Mouse (Mus musculus): ENCODE measurements around the gene Lias. TPM values are rescaled to one million over a fixed set of nuclear protein-coding genes. Genes with fewer than 3 reads are reported as not detected.

Gene Lias
- polyA plus RNA-seq, 1 experiment = 8.4 TPM

GRCm38 (mm10) chr5:65425251-65425650 lies 34.0 kb downstream of the Lias start:
- H3K27me3 ChIP-seq (ENCODE audit: control insufficient read depth, insufficient read depth, low read length) = no peaks in the 10 kb centered on the region
- WGBS = 62% methylated on average over 5 of the region's 5 CpGs
- no peak overlapping the region for H3K4me3 ChIP-seq (ENCODE audit: low read depth, low read length)
- peaks cover 40% of the 10 kb centered on the region; the same call in 1 of the 2 replicates for H3K4me1 ChIP-seq (ENCODE audit: control insufficient read depth, insufficient read depth, insufficient read length, low read length)
- peak overlapping the region; percentile 3; the same call in 1 of the 2 replicates for H3K27ac ChIP-seq (ENCODE audit: insufficient read depth, low read depth, low read length)
- no peak for TF ChIP-seq CTCF (IDR thresholded peaks at IDR 0.05; ENCODE audit: extremely low read depth, insufficient read length, insufficient replicate concordance, low read depth, low read length)
- TF ChIP-seq POLR2A (IDR thresholded peaks at IDR 0.05; ENCODE audit: low read depth, low read length) = no peak
- peaks cover 29% of the 10 kb centered on the region for H3K36me3 ChIP-seq (ENCODE audit: control insufficient read depth, insufficient read depth, low read length)

GRCm38 (mm10) chr5:65428321-65428720 lies 37.0 kb downstream of the Lias start:
- Histone ChIP-seq H3K4me3 (ENCODE audit: low read depth, low read length) (no peak overlapping the region), H3K27ac (ENCODE audit: insufficient read depth, low read depth, low read length) (peak overlapping the region; percentile 62), H3K27me3 (ENCODE audit: control insufficient read depth, insufficient read depth, low read length) (no peaks in the 10 kb centered on the region), H3K36me3 (ENCODE audit: control insufficient read depth, insufficient read depth, low read length) (peaks cover 13% of the 10 kb centered on the region), H3K4me1 (ENCODE audit: control insufficient read depth, insufficient read depth, insufficient read length, low read length) (peaks cover 38% of the 10 kb centered on the region)
- 21% methylated on average over 4 of the region's 4 CpGs for WGBS
- no peak for TF ChIP-seq POLR2A (IDR thresholded peaks at IDR 0.05; ENCODE audit: low read depth, low read length)
- TF ChIP-seq CTCF (IDR thresholded peaks at IDR 0.05; ENCODE audit: extremely low read depth, insufficient read length, insufficient replicate concordance, low read depth, low read length) = no peak

GRCm38 (mm10) chr5:65429441-65429840 lies 38.1 kb downstream of the Lias start:
- Histone ChIP-seq H3K4me3 (ENCODE audit: low read depth, low read length) (no peak overlapping the region), H3K27me3 (ENCODE audit: control insufficient read depth, insufficient read depth, low read length) (no peaks in the 10 kb centered on the region), H3K4me1 (ENCODE audit: control insufficient read depth, insufficient read depth, insufficient read length, low read length) (peaks cover 35% of the 10 kb centered on the region), H3K27ac (ENCODE audit: insufficient read depth, low read depth, low read length) (peak overlapping the region; percentile 59), H3K36me3 (ENCODE audit: control insufficient read depth, insufficient read depth, low read length) (peaks cover 8% of the 10 kb centered on the region)
- TF ChIP-seq CTCF (IDR thresholded peaks at IDR 0.05; ENCODE audit: extremely low read depth, insufficient read length, insufficient replicate concordance, low read depth, low read length) = no peak
- no peak for TF ChIP-seq POLR2A (IDR thresholded peaks at IDR 0.05; ENCODE audit: low read depth, low read length)
- WGBS = 31% methylated on average over 5 of the region's 5 CpGs

- peak overlapping the region; percentile 73 for H3K4me3 ChIP-seq (ENCODE audit: low read depth, low read length)
- no peaks in the 10 kb centered on the region for H3K36me3 ChIP-seq (ENCODE audit: control insufficient read depth, insufficient read depth, low read length)
- no peak overlapping the region for H3K27ac ChIP-seq (ENCODE audit: insufficient read depth, low read depth, low read length)
- no peaks in the 10 kb centered on the region for H3K27me3 ChIP-seq (ENCODE audit: control insufficient read depth, insufficient read depth, low read length)
- H3K4me1 ChIP-seq (ENCODE audit: control insufficient read depth, insufficient read depth, insufficient read length, low read length) = peaks cover 11% of the 10 kb centered on the region
- WGBS = 11% methylated on average over 15 of the region's 15 CpGs
- no peak for TF ChIP-seq POLR2A (IDR thresholded peaks at IDR 0.05; ENCODE audit: low read depth, low read length)
- no peak for TF ChIP-seq CTCF (IDR thresholded peaks at IDR 0.05; ENCODE audit: extremely low read depth, insufficient read length, insufficient replicate concordance, low read depth, low read length)
Measured at GRCm38 (mm10) chr5:65434471-65435362, 43.4 kb downstream of the Lias start.

- peaks cover 6% of the 10 kb centered on the region for H3K4me1 ChIP-seq (ENCODE audit: control insufficient read depth, insufficient read depth, insufficient read length, low read length)
- TF ChIP-seq POLR2A (IDR thresholded peaks at IDR 0.05; ENCODE audit: low read depth, low read length) (peak; percentile 94), CTCF (IDR thresholded peaks at IDR 0.05; ENCODE audit: extremely low read depth, insufficient read length, insufficient replicate concordance, low read depth, low read length) (no peak)
- under 1% methylated on average over 45 of the region's 47 CpGs for WGBS
- peak overlapping the region; percentile 55 for H3K27ac ChIP-seq (ENCODE audit: insufficient read depth, low read depth, low read length)
- H3K27me3 ChIP-seq (ENCODE audit: control insufficient read depth, insufficient read depth, low read length) = no peaks in the 10 kb centered on the region
- H3K36me3 ChIP-seq (ENCODE audit: control insufficient read depth, insufficient read depth, low read length) = no peaks in the 10 kb centered on the region
- H3K4me3 ChIP-seq (ENCODE audit: low read depth, low read length) = peak overlapping the region; percentile 73
Measured at GRCm38 (mm10) chr5:65435363-65435805, 44.1 kb downstream of the Lias start.

- H3K4me1 ChIP-seq (ENCODE audit: control insufficient read depth, insufficient read depth, insufficient read length, low read length) = peaks cover 3% of the 10 kb centered on the region
- H3K27me3 ChIP-seq (ENCODE audit: control insufficient read depth, insufficient read depth, low read length) = no peaks in the 10 kb centered on the region
- WGBS = under 1% methylated on average over 51 of the region's 51 CpGs
- TF ChIP-seq CTCF (IDR thresholded peaks at IDR 0.05; ENCODE audit: extremely low read depth, insufficient read length, insufficient replicate concordance, low read depth, low read length) (no peak), POLR2A (IDR thresholded peaks at IDR 0.05; ENCODE audit: low read depth, low read length) (no peak; the same call in none of the 2 replicates)
- peak within 1 kb of the TSS; percentile 73 for H3K4me3 ChIP-seq (ENCODE audit: low read depth, low read length)
- peak within 1 kb of the TSS; percentile 71 for H3K27ac ChIP-seq (ENCODE audit: insufficient read depth, low read depth, low read length)
- no peaks in the 10 kb centered on the region for H3K36me3 ChIP-seq (ENCODE audit: control insufficient read depth, insufficient read depth, low read length)
Measured at GRCm38 (mm10) chr5:65435806-65436561, 44.7 kb downstream of the Lias start, which contains the start of gene Ugdh. Ugdh (minus strand) TSS chr5:65435949.
